Mouse (Mus musculus): ENCODE results near the gene Sbf2. TPM values are rescaled to one million over a fixed set of nuclear protein-coding genes. Genes with fewer than 3 reads are reported as not detected.
"Not testable (repeated sequence)": the region's sequence is repeated elsewhere in the genome, so short reads cannot be mapped to it uniquely, and the experiment has no call there.

Sbf2 gene
- polyA plus RNA-seq, 1 experiment from 2014 or later = 35.4 TPM

- H3K4me2 ChIP-seq = no peak overlapping the region
- H3K9me3 ChIP-seq (replicated peaks; ENCODE audit: control insufficient read depth, low read length) = peaks cover 4% of the 10 kb centered on the region
- no peak overlapping the region for H3K4me3 ChIP-seq (ENCODE audit: low read depth, low read length)
- H3K9ac ChIP-seq (ENCODE audit: low read depth, low read length) = no peak overlapping the region
- ATAC-seq (replicated peaks; ENCODE audit: insufficient number of reproducible peaks, low FRiP score, low TSS enrichment) = no peak
- H3K4me1 ChIP-seq (ENCODE audit: control insufficient read depth, insufficient read depth, low read length) = peaks cover 19% of the 10 kb centered on the region
- H3K27me3 ChIP-seq (ENCODE audit: control insufficient read depth, insufficient read depth, low read length) = no peaks in the 10 kb centered on the region
- H3K27ac ChIP-seq (ENCODE audit: low read depth, low read length) = no peak overlapping the region
- H3K36me3 ChIP-seq (ENCODE audit: control insufficient read depth, insufficient read depth, low read length) = no peaks in the 10 kb centered on the region
- WGBS (ENCODE audit: insufficient replicate concordance) = 66% methylated on average over 15 of the region's 15 CpGs
Observed at GRCm38 (mm10) chr7:110647559-110648454, 33.1 kb upstream of the Sbf2 start.

GRCm38 (mm10) chr7:110646611-110647407, 32.1 kb upstream of the Sbf2 start:
- Histone ChIP-seq H3K9me3 (replicated peaks; ENCODE audit: control insufficient read depth, low read length) (peaks cover 4% of the 10 kb centered on the region), H3K4me3 (ENCODE audit: low read depth, low read length) (no peak overlapping the region), H3K9ac (ENCODE audit: low read depth, low read length) (no peak overlapping the region), H3K4me2 (no peak overlapping the region), H3K4me1 (ENCODE audit: control insufficient read depth, insufficient read depth, low read length) (peaks cover 26% of the 10 kb centered on the region), H3K27ac (ENCODE audit: low read depth, low read length) (no peak overlapping the region), H3K27me3 (ENCODE audit: control insufficient read depth, insufficient read depth, low read length) (no peaks in the 10 kb centered on the region), H3K36me3 (ENCODE audit: control insufficient read depth, insufficient read depth, low read length) (no peaks in the 10 kb centered on the region)
- 85% methylated on average over 8 of the region's 8 CpGs for WGBS (ENCODE audit: insufficient replicate concordance)
- no peak for ATAC-seq (replicated peaks; ENCODE audit: insufficient number of reproducible peaks, low FRiP score, low TSS enrichment)

- Histone ChIP-seq H3K4me2 (no peak overlapping the region), H3K27ac (ENCODE audit: low read depth, low read length) (no peak overlapping the region), H3K27me3 (ENCODE audit: control insufficient read depth, insufficient read depth, low read length) (no peaks in the 10 kb centered on the region), H3K4me3 (ENCODE audit: low read depth, low read length) (no peak overlapping the region), H3K36me3 (ENCODE audit: control insufficient read depth, insufficient read depth, low read length) (no peaks in the 10 kb centered on the region), H3K9ac (ENCODE audit: low read depth, low read length) (no peak overlapping the region), H3K9me3 (replicated peaks; ENCODE audit: control insufficient read depth, low read length) (peaks cover 4% of the 10 kb centered on the region), H3K4me1 (ENCODE audit: control insufficient read depth, insufficient read depth, low read length) (peaks cover 34% of the 10 kb centered on the region)
- 65% methylated on average over 6 of the region's 6 CpGs for WGBS (ENCODE audit: insufficient replicate concordance)
- ATAC-seq (replicated peaks; ENCODE audit: insufficient number of reproducible peaks, low FRiP score, low TSS enrichment) = no peak
Observed at GRCm38 (mm10) chr7:110645859-110646258, 31.1 kb upstream of the Sbf2 start.

- Histone ChIP-seq H3K36me3 (ENCODE audit: control insufficient read depth, insufficient read depth, low read length) (no peaks in the 10 kb centered on the region), H3K4me1 (ENCODE audit: control insufficient read depth, insufficient read depth, low read length) (peaks cover 34% of the 10 kb centered on the region), H3K9me3 (replicated peaks; ENCODE audit: control insufficient read depth, low read length) (peaks cover 4% of the 10 kb centered on the region), H3K4me2 (no peak overlapping the region), H3K4me3 (ENCODE audit: low read depth, low read length) (no peak overlapping the region), H3K27me3 (ENCODE audit: control insufficient read depth, insufficient read depth, low read length) (no peaks in the 10 kb centered on the region), H3K9ac (ENCODE audit: low read depth, low read length) (no peak overlapping the region), H3K27ac (ENCODE audit: low read depth, low read length) (no peak overlapping the region)
- WGBS (ENCODE audit: insufficient replicate concordance) = 65% methylated on average over 5 of the region's 5 CpGs
- no peak for ATAC-seq (replicated peaks; ENCODE audit: insufficient number of reproducible peaks, low FRiP score, low TSS enrichment)
Observed at GRCm38 (mm10) chr7:110645311-110645710, 30.6 kb upstream of the Sbf2 start.

- not testable (repeated sequence) for H3K36me3 ChIP-seq (ENCODE audit: control insufficient read depth, insufficient read depth, low read length); H3K27me3 ChIP-seq (ENCODE audit: control insufficient read depth, insufficient read depth, low read length); H3K4me3 ChIP-seq (ENCODE audit: low read depth, low read length); ATAC-seq (replicated peaks; ENCODE audit: insufficient number of reproducible peaks, low FRiP score, low TSS enrichment); H3K4me2 ChIP-seq; H3K9ac ChIP-seq (ENCODE audit: low read depth, low read length); H3K27ac ChIP-seq (ENCODE audit: low read depth, low read length); H3K9me3 ChIP-seq (replicated peaks; ENCODE audit: control insufficient read depth, low read length)
- WGBS (ENCODE audit: insufficient replicate concordance) = 90% methylated on average over 3 of the region's 3 CpGs
- H3K4me1 ChIP-seq (ENCODE audit: control insufficient read depth, insufficient read depth, low read length) = peaks cover 24% of the 10 kb centered on the region
Observed at GRCm38 (mm10) chr7:110639958-110640357, 25.2 kb upstream of the Sbf2 start.

- Histone ChIP-seq H3K9me3 (replicated peaks; ENCODE audit: control insufficient read depth, low read length) (no peaks in the 10 kb centered on the region), H3K4me2 (no peak overlapping the region), H3K27me3 (ENCODE audit: control insufficient read depth, insufficient read depth, low read length) (no peaks in the 10 kb centered on the region), H3K27ac (ENCODE audit: low read depth, low read length) (no peak overlapping the region), H3K9ac (ENCODE audit: low read depth, low read length) (no peak overlapping the region), H3K4me3 (ENCODE audit: low read depth, low read length) (no peak overlapping the region), H3K4me1 (ENCODE audit: control insufficient read depth, insufficient read depth, low read length) (peaks cover 24% of the 10 kb centered on the region), H3K36me3 (ENCODE audit: control insufficient read depth, insufficient read depth, low read length) (no peaks in the 10 kb centered on the region)
- no peak for ATAC-seq (replicated peaks; ENCODE audit: insufficient number of reproducible peaks, low FRiP score, low TSS enrichment)
- WGBS (ENCODE audit: insufficient replicate concordance) = 80% methylated on average over 11 of the region's 11 CpGs
Observed at GRCm38 (mm10) chr7:110639291-110639915, 24.7 kb upstream of the Sbf2 start.

GRCm38 (mm10) chr7:110638305-110639110, 23.8 kb upstream of the Sbf2 start:
- Histone ChIP-seq H3K4me2 (no peak overlapping the region), H3K27me3 (ENCODE audit: control insufficient read depth, insufficient read depth, low read length) (no peaks in the 10 kb centered on the region), H3K9ac (ENCODE audit: low read depth, low read length) (no peak overlapping the region), H3K9me3 (replicated peaks; ENCODE audit: control insufficient read depth, low read length) (no peaks in the 10 kb centered on the region), H3K36me3 (ENCODE audit: control insufficient read depth, insufficient read depth, low read length) (no peaks in the 10 kb centered on the region), H3K4me1 (ENCODE audit: control insufficient read depth, insufficient read depth, low read length) (peaks cover 21% of the 10 kb centered on the region), H3K27ac (ENCODE audit: low read depth, low read length) (no peak overlapping the region), H3K4me3 (ENCODE audit: low read depth, low read length) (no peak overlapping the region)
- ATAC-seq (replicated peaks; ENCODE audit: insufficient number of reproducible peaks, low FRiP score, low TSS enrichment) = no peak; the same call in 1 of the 2 replicates
- WGBS (ENCODE audit: insufficient replicate concordance) = 56% methylated on average over 17 of the region's 17 CpGs

- no peaks in the 10 kb centered on the region for H3K9me3 ChIP-seq (replicated peaks; ENCODE audit: control insufficient read depth, low read length)
- no peak overlapping the region for H3K4me3 ChIP-seq (ENCODE audit: low read depth, low read length)
- ATAC-seq (replicated peaks; ENCODE audit: insufficient number of reproducible peaks, low FRiP score, low TSS enrichment) = no peak
- H3K27ac ChIP-seq (ENCODE audit: low read depth, low read length) = no peak overlapping the region
- no peak overlapping the region for H3K9ac ChIP-seq (ENCODE audit: low read depth, low read length)
- WGBS (ENCODE audit: insufficient replicate concordance) = 47% methylated on average over 1 of the region's 1 CpGs
- H3K4me2 ChIP-seq = no peak overlapping the region
- H3K4me1 ChIP-seq (ENCODE audit: control insufficient read depth, insufficient read depth, low read length) = peaks cover 14% of the 10 kb centered on the region
- H3K27me3 ChIP-seq (ENCODE audit: control insufficient read depth, insufficient read depth, low read length) = peaks cover 1% of the 10 kb centered on the region; the same call in 1 of the 2 replicates
- H3K36me3 ChIP-seq (ENCODE audit: control insufficient read depth, insufficient read depth, low read length) = no peaks in the 10 kb centered on the region
Observed at GRCm38 (mm10) chr7:110636559-110636958, 21.8 kb upstream of the Sbf2 start.

Data from heart, embryonic 11.5 days (tissue).